In genomic region chr10:67911447-67912336, GRCm38 (mm10) we compare ENCODE assay signal across 8 mouse cellular contexts. TPM values are rescaled to one million over a fixed set of nuclear protein-coding genes. Genes with fewer than 3 reads are reported as not detected.
DNase-seq lines count a peak whose midpoint lies in the region; ATAC-seq and TF ChIP-seq lines count a peak whose summit lies in the region.

No protein-coding gene starts in this region.

- DNase-seq in left cerebral cortex, adult 2 months (ENCODE audit: extremely low spot score in 1 of 2, low spot score in 2 of 2), result peak in 1 of 2 experiments; percentile 29
- no peak for DNase-seq in left cerebral cortex, adult 11 months (ENCODE audit: low spot score)
- peak; percentile 22 for DNase-seq in thymus, adult 2 months
- DNase-seq in yolk sac, embryonic 10.5 days (ENCODE audit: low spot score), result no peak
- DNase-seq in gastrocnemius, postnatal 4 days (ENCODE audit: low spot score in 2 of 2), result no peak

- no peak for TF ChIP-seq CTCF in left cerebral cortex, adult 2 months (IDR thresholded peaks at IDR 0.05)
- no peak for TF ChIP-seq CTCF in bone marrow macrophage, adult 2 months (IDR thresholded peaks at IDR 0.05; ENCODE audit: low read depth, low read length)
- TF ChIP-seq CTCF in thymus, adult 2 months (IDR thresholded peaks at IDR 0.05; ENCODE audit: borderline replicate concordance, control insufficient read depth, extremely low read depth, insufficient read depth, low read length, poor library complexity), result no peak

- WGBS in thymus, adult 2 months, result 22% methylated on average over 33 of the region's 33 CpGs

- no peaks in the 10 kb centered on the region for H3K4me1 ChIP-seq in bone marrow macrophage, adult 2 months (ENCODE audit: control insufficient read depth, insufficient read depth, low read length)
- H3K4me1 ChIP-seq in thymus, adult 2 months (replicated peaks; ENCODE audit: control insufficient read depth, insufficient read depth, low read length), result peaks cover 13% of the 10 kb centered on the region

- intact Hi-C loops in left cerebral cortex, adult 2 months (cut with DNase I), result loop anchor here (5.0 to 10.0 kb wide), 2 partner anchors 71 to 363 kb away; partner anchors contain the start of gene Arid5b

- H3K36me3 ChIP-seq in thymus, adult 2 months (ENCODE audit: control insufficient read depth, insufficient read depth, low read length), result no peaks in the 10 kb centered on the region

- no peaks in the 10 kb centered on the region for H3K27me3 ChIP-seq in thymus, adult 2 months (ENCODE audit: control insufficient read depth, insufficient read depth, low read length)

- ATAC-seq in hematopoietic stem cell, adult 5-6 weeks (replicated peaks in 1 of 2; ENCODE audit: insufficient read depth in 1 of 2, low FRiP score in 2 of 2, low TSS enrichment in 1 of 2, low read depth in 1 of 2, poor library complexity in 2 of 2, severe bottlenecking in 2 of 2), result peak; percentile 14 to 41; a peak in 3 of 4 replicates
- ATAC-seq in megakaryocyte progenitor cell, adult 5-6 weeks (replicated peaks; ENCODE audit: poor library complexity), result peak; percentile 48; the same call in 1 of the 2 replicates

- peak overlapping the region; percentile 97 for H3K27ac ChIP-seq in left cerebral cortex, adult 2 months
- no peak overlapping the region for H3K27ac ChIP-seq in bone marrow macrophage, adult 2 months (ENCODE audit: insufficient read depth, low read depth, low read length)
- no peak overlapping the region for H3K27ac ChIP-seq in thymus, adult 2 months (ENCODE audit: control insufficient read depth, insufficient read depth, low read length)

- peak overlapping the region; percentile 88 for H3K4me3 ChIP-seq in left cerebral cortex, adult 2 months
- H3K4me3 ChIP-seq in bone marrow macrophage, adult 2 months (ENCODE audit: insufficient read depth, low read length), result peak overlapping the region; percentile 77
- peak overlapping the region; percentile 64 for H3K4me3 ChIP-seq in thymus, adult 2 months (ENCODE audit: control insufficient read depth, insufficient read depth, low read length)

- TF ChIP-seq POLR2A in bone marrow macrophage, adult 2 months (IDR thresholded peaks at IDR 0.05; ENCODE audit: borderline replicate concordance, low read depth, low read length), result no peak
- TF ChIP-seq POLR2A in thymus, adult 2 months (IDR thresholded peaks at IDR 0.05; ENCODE audit: control insufficient read depth, extremely low read depth, insufficient read depth, low read length, poor library complexity), result no peak

RNA-seq across cellular contexts. Expression of gene Zfp365, which starts 0.8 kb away (rescaled TPM):
- total RNA-seq in left cerebral cortex, adult 2 months (2021), result 100 to 1,000 TPM; 456 to 474 TPM
- polyA plus RNA-seq in bone marrow macrophage, adult 2 months (2012; ENCODE audit: insufficient read depth, insufficient read length, missing spikeins), result not detected in 2 replicates
- total RNA-seq in hematopoietic stem cell, adult 5-6 weeks (2017), result 0.19 and 0.20 TPM in 2 replicates
- total RNA-seq in megakaryocyte progenitor cell, adult 5-6 weeks (2015), result not detected in 2 replicates
- total RNA-seq in megakaryocyte progenitor cell, adult 5-6 weeks (2017), result not detected in 2 replicates
- 1.00 and 1.3 TPM in 2 replicates for polyA plus RNA-seq in thymus, adult 2 months (2012; rRNA removed)
- total RNA-seq in gastrocnemius, postnatal 4 days (2021), result 1 to 10 TPM in 1 of 2 experiments, under 1 TPM in 1; 0.93 to 1.2 TPM

Comparison
In these comparisons a context has a peak if more than half of its experiments do, and no peak if none do; other contexts are left out.
1. RNA of gene Zfp365, which starts 0.8 kb away (total RNA-seq): 456 to 474 TPM in left cerebral cortex, adult 2 months; 0.93 to 1.2 TPM in gastrocnemius, postnatal 4 days, 0.19 to 0.20 TPM in hematopoietic stem cell, adult 5-6 weeks and not detected in megakaryocyte progenitor cell, adult 5-6 weeks; every median in the first group is over 100 times any median in the second.
2. Peak in every context shown above with its lines, with median percentiles within 50 percentile points of each other: H3K4me3 ChIP-seq.